Mouse (Mus musculus) v-Abl transformed pro-B cells (cell line): ENCODE results near the gene Adamts12.

ENCODE experiments used
- in situ Hi-C, 2 experiments: fragments of 400-800 bp; cut with MboI; formaldehyde crosslinking; loops; one replicate each; pipeline ENCODE4 v1.15.1; 2025; ENCODE audit not compliant: unreplicated experiment in 2 of 2

The Adamts12 gene

GRCm38 (mm10) chr15:11380616-11381015 lies 316.0 kb downstream of the Adamts12 start:
- in situ Hi-C loops, result loop anchor here (5.0 to 25.0 kb wide), 3 partner anchors 343 to 1943 kb away; partner anchors contain the start of genes Capsl (in 1 of the 2) and Rxfp3 (in 1 of the 2)

- in situ Hi-C loops, result loop anchor here (5.0 to 25.0 kb wide), 3 partner anchors 345 to 1945 kb away; partner anchors contain the start of genes Capsl (in 1 of the 2) and Rxfp3 (in 1 of the 2)
These were observed 318.0 kb downstream of the Adamts12 start for GRCm38 (mm10) chr15:11382585-11382984.

GRCm38 (mm10) chr15:11383796-11384195 lies 319.2 kb downstream of the Adamts12 start:
- in situ Hi-C loops, result loop anchor here (5.0 to 25.0 kb wide), 3 partner anchors 346 to 1946 kb away; partner anchors contain the start of genes Capsl (in 1 of the 2) and Rxfp3 (in 1 of the 2)

GRCm38 (mm10) chr15:11392903-11393302 lies 328.3 kb downstream of the Adamts12 start:
- in situ Hi-C loops, result loop anchor here (25.0 kb wide), 2 partner anchors 1931 to 1956 kb away; partner anchors contain the start of gene Capsl (in 1 of the 2)

GRCm38 (mm10) chr15:11396421-11396820 lies 331.8 kb downstream of the Adamts12 start:
- in situ Hi-C loops, result loop anchor here (25.0 kb wide), 2 partner anchors 1934 to 1959 kb away; partner anchors contain the start of gene Capsl (in 1 of the 2)
